Mouse (Mus musculus) CH12.LX (cell line): ENCODE data around the gene Hagh. TPM values are rescaled to one million over a fixed set of nuclear protein-coding genes. Genes with fewer than 3 reads are reported as not detected.

Source experiments
- DNase-seq: peaks from one replicate; pipeline ENCODE4 v3.0.0-alpha.2; 2013; ENCODE audit errors: extremely low read depth
- H3K27ac ChIP-seq: 2 replicates; pipeline ENCODE4 v1.5.1; 2012; ENCODE audit warnings: low read depth, mild to moderate bottlenecking, control low read depth, moderate library complexity; ENCODE audit not compliant: insufficient read depth
- H3K27me3 ChIP-seq: replicated peaks from 2 replicates; pipeline ENCODE3; 2012; ENCODE audit warnings: inconsistent platforms
- H3K36me3 ChIP-seq, 2 experiments: replicated peaks in 1 of 2; 2 replicates each; pipeline versions ENCODE3 to v1.6.1; 2012; ENCODE audit warnings: inconsistent platforms in 1 of 2, low read length in 1 of 2, mild to moderate bottlenecking in 1 of 2, mixed read lengths in 1 of 2, moderate library complexity in 1 of 2; ENCODE audit not compliant: control insufficient read depth in 1 of 2, insufficient read depth in 1 of 2
- H3K4me1 ChIP-seq, 2 experiments: 2 replicates each; pipeline ENCODE4 v1.6.1; 2012; ENCODE audit warnings: inconsistent platforms in 1 of 2, moderate library complexity in 1 of 2; ENCODE audit not compliant: insufficient read depth in 2 of 2, control insufficient read depth in 1 of 2
- H3K4me2 ChIP-seq: 2 replicates; pipeline ENCODE4 v1.6.1; 2012; ENCODE audit warnings: low read depth, mild to moderate bottlenecking, control low read depth; ENCODE audit not compliant: poor library complexity, insufficient read depth, severe bottlenecking
- H3K4me3 ChIP-seq, 3 experiments: fragments of 150-350 bp in 1 of 3; sonication (generic) in 1 of 3; replicated peaks in 1 of 3; 2 replicates each; pipeline versions ENCODE3 to v1.5.1; 2011 to 2012; ENCODE audit warnings: low read depth in 2 of 3, low read length in 2 of 3, mild to moderate bottlenecking in 2 of 3, moderate library complexity in 2 of 3, control low read depth in 1 of 3, improper control_type of control experiment in 1 of 3, inconsistent platforms in 1 of 3, mixed read lengths in 1 of 3; ENCODE audit not compliant: poor library complexity in 1 of 3
- H3K79me2 ChIP-seq: replicated peaks from 2 replicates; pipeline ENCODE4 v1.6.1; 2012; ENCODE audit warnings: mild to moderate bottlenecking, moderate library complexity; ENCODE audit not compliant: control insufficient read depth, poor library complexity, insufficient read depth, severe bottlenecking; ENCODE audit errors: extremely low read depth
- H3K9ac ChIP-seq: 2 replicates; pipeline ENCODE4 v1.6.1; 2012; ENCODE audit warnings: low read depth, mild to moderate bottlenecking, control low read depth, moderate library complexity; ENCODE audit not compliant: insufficient read depth
- H3K9me3 ChIP-seq: replicated peaks from 2 replicates; pipeline ENCODE3; 2012; ENCODE audit warnings: low read length, inconsistent platforms, mixed read lengths
- CHD2 ChIP-seq: IDR thresholded peaks from 2 replicates; pipeline ENCODE4 v1.6.1; 2011; ENCODE audit warnings: low read length, improper control_type of control experiment
- ELF1 ChIP-seq: IDR thresholded peaks from 2 replicates; pipeline ENCODE4 v1.6.1; 2014; ENCODE audit warnings: low read depth, mild to moderate bottlenecking, inconsistent platforms, low read length, improper control_type of control experiment
- EP300 ChIP-seq: IDR thresholded peaks from 2 replicates; pipeline ENCODE4 v1.6.1; 2011; ENCODE audit warnings: low read length, improper control_type of control experiment
- ETS1 ChIP-seq: conservative IDR thresholded peaks from 2 replicates; pipeline ENCODE4 v1.6.1; 2012; ENCODE audit warnings: low read depth, mild to moderate bottlenecking, inconsistent platforms, low read length, improper control_type of control experiment, moderate library complexity
- IRF4 ChIP-seq: IDR thresholded peaks from 2 replicates; pipeline ENCODE4 v1.6.1; 2014; ENCODE audit warnings: low read depth, mild to moderate bottlenecking, inconsistent platforms, low read length, improper control_type of control experiment
- KAT2A ChIP-seq: IDR thresholded peaks from 2 replicates; pipeline ENCODE4 v1.6.1; 2012; ENCODE audit warnings: low read length, improper control_type of control experiment, inconsistent platforms; ENCODE audit not compliant: insufficient replicate concordance
- MAFK ChIP-seq: IDR thresholded peaks from 2 replicates; pipeline ENCODE4 v1.6.1; 2011; ENCODE audit warnings: low read length, improper control_type of control experiment; ENCODE audit not compliant: insufficient replicate concordance
- MAX ChIP-seq: IDR thresholded peaks from 2 replicates; pipeline ENCODE4 v1.6.1; 2011; ENCODE audit warnings: low read length, improper control_type of control experiment
- MEF2A ChIP-seq: IDR thresholded peaks from 2 replicates; pipeline ENCODE4 v1.6.1; 2014; ENCODE audit warnings: low read depth, mild to moderate bottlenecking, inconsistent platforms, low read length, improper control_type of control experiment, borderline replicate concordance
- MYC ChIP-seq: IDR thresholded peaks from 2 replicates; pipeline ENCODE4 v1.6.1; 2011; ENCODE audit warnings: low read depth, mild to moderate bottlenecking, improper control_type of control experiment, low read length
- NELFE ChIP-seq: IDR thresholded peaks from 2 replicates; pipeline ENCODE4 v1.6.1; 2011; ENCODE audit warnings: low read depth, low read length, improper control_type of control experiment
- NRF1 ChIP-seq: IDR thresholded peaks from 2 replicates; pipeline ENCODE4 v1.6.1; 2014; ENCODE audit warnings: low read depth, mild to moderate bottlenecking, inconsistent platforms, low read length, improper control_type of control experiment, moderate library complexity
- RAD21 ChIP-seq: IDR thresholded peaks from 2 replicates; pipeline ENCODE4 v1.6.1; 2011; ENCODE audit warnings: low read depth, mild to moderate bottlenecking, low read length, improper control_type of control experiment, moderate library complexity
- SIN3A ChIP-seq: IDR thresholded peaks from 2 replicates; pipeline ENCODE4 v1.6.1; 2012; ENCODE audit warnings: low read length, improper control_type of control experiment, inconsistent platforms
- USF1 ChIP-seq: IDR thresholded peaks from 2 replicates; pipeline ENCODE4 v1.6.1; 2014; ENCODE audit warnings: low read depth, mild to moderate bottlenecking, inconsistent platforms, low read length, improper control_type of control experiment
- ZKSCAN1 ChIP-seq: IDR thresholded peaks from 2 replicates; pipeline ENCODE4 v1.6.1; 2012; ENCODE audit warnings: low read depth, inconsistent platforms, low read length, improper control_type of control experiment, borderline replicate concordance
- dilution Hi-C: fragments of 300-500 bp; cut with MboI; formaldehyde crosslinking; loops from 2 replicates; pipeline ENCODE4 v1.14.3; 2020; ENCODE audit warnings: low sequenced_read_pairs; ENCODE audit not compliant: extremely low pct_unique_long_range_greater_than_20kb, extremely low pct_ligation_motif_present
- in situ Hi-C: fragments of 300-500 bp; cut with MboI; formaldehyde crosslinking; loops from 3 replicates; pipeline ENCODE4 v1.14.3; 2019; ENCODE audit warnings: low sequenced_read_pairs, low pct_ligation_motif_present, low pct_unique_long_range_greater_than_20kb, mixed read lengths
- polyA plus RNA-seq: library from polyadenylated mRNA; unstranded; fragments of >175 nt; gene quantifications from 2 replicates; pipeline ENCODE4 v1.2.1, GENCODE M21; 2012; ENCODE audit warnings: low read depth; ENCODE audit not compliant: insufficient read length
- total RNA-seq, 2 experiments: library from RNA; depleted of rRNA; stranded (reverse); fragments of 300-350 nt in 1 of 2; fragments of >200 nt in 1 of 2; gene quantifications; 2 replicates each; pipeline ENCODE4 v1.2.3; 2012 to 2014

Gene Hagh
- total and polyA plus RNA-seq, 3 experiments = 18.9 to 31.0 (median 27.3) TPM

DNA sequence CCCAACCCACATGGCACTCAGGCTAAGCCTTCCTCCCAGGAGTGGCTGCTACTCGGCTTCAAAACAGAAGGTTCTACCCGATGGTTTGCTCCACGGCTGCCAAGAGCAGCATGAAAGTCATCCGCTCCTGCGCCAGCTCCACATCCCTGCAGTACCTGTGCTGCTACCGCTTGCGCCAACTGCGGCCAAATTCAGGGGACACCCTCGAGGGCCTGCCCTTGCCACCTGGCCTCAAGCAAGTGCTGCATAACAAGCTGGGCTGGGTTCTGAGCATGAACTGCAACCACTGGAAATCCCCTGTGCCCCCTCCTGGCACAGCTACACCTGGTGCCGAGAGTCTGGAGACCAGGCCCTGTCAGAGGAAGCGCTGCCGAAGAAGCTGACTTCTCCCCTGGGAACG is 51.4 kb downstream of the Hagh start:
- Histone ChIP-seq H3K27ac (no peak overlapping the region), H3K4me1 (peaks cover 9 to 74% of the 10 kb centered on the region in 2 experiments), H3K4me3 (no peak overlapping the region), H3K9ac (no peak overlapping the region), H3K36me3 (peaks cover 41 to 59% of the 10 kb centered on the region in 2 experiments), H3K27me3 (no peaks in the 10 kb centered on the region), H3K79me2 (peaks cover 20% of the 10 kb centered on the region), H3K9me3 (no peaks in the 10 kb centered on the region), H3K4me2 (no peak overlapping the region)
- in situ Hi-C loops = no loop called here
- no peak for TF ChIP-seq ELF1
- TF ChIP-seq MYC = no peak
- no peak for TF ChIP-seq KAT2A
- TF ChIP-seq NRF1 = no peak
- no peak for TF ChIP-seq USF1
- DNase-seq = peak; percentile 46
- dilution Hi-C loops = no loop called here

DNA sequence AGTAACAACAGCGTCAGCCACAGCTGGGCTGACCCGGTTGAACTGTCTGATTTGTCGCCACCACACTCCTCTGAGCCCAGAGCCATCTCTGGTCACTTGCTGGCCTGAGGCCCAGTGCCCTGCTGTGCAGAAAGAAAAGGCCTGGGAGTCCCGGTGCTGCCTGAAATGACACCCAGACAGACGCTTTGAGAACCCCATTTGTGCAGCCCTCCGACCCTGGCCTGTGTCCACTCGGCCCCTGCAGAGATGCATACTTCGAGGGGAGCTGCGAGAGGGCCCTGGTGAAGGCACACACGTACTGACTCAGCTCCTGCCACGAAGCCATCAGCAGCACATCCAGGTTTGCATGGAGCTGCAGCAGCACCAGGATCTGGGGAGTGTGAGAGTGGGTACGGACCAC is 52.8 kb downstream of the Hagh start:
- peaks cover 15% of the 10 kb centered on the region for H3K79me2 ChIP-seq
- no peak overlapping the region for H3K9ac ChIP-seq
- peaks cover 14 to 79% of the 10 kb centered on the region in 2 experiments for H3K4me1 ChIP-seq
- H3K27ac ChIP-seq = no peak overlapping the region
- no peak overlapping the region for H3K4me2 ChIP-seq
- no peaks in the 10 kb centered on the region for H3K27me3 ChIP-seq
- no peaks in the 10 kb centered on the region for H3K9me3 ChIP-seq
- dilution Hi-C loops (no loop called here), in situ Hi-C loops (no loop called here)
- TF ChIP-seq ZKSCAN1 (no peak), ETS1 (no peak), SIN3A (no peak), MEF2A (no peak), USF1 (no peak), EP300 (no peak), MAFK (no peak), MAX (no peak), CHD2 (no peak), NELFE (no peak), ELF1 (no peak), RAD21 (no peak), IRF4 (no peak)
- H3K4me3 ChIP-seq = no peak overlapping the region
- H3K36me3 ChIP-seq = peaks cover 51 to 71% of the 10 kb centered on the region in 2 experiments
- no peak for DNase-seq
